18 mouse cellular contexts compared by ENCODE assay signal in genomic region chr3:89875781-89876180, GRCm38 (mm10). TPM values are rescaled to one million over a fixed set of nuclear protein-coding genes. Genes with fewer than 3 reads are reported as not detected.
"Had no signal": no experiment of that assay in that cellular context is flagged by ENCODE, and none has a peak within 500 bp of the region (broad histone marks: within the 10 kb centered on the region; RNA-seq: fewer than 3 reads in every experiment).

No protein-coding gene starts in this region.

- DNase-seq: kidney, adult 18-20 months; kidney, adult 9 months; kidney, postnatal 25 days; liver; lung, adult 2 months; lung, postnatal 14 days; lung, postnatal 4 days; midbrain, embryonic 14.5 days; right cerebral cortex, postnatal 14 days; right cerebral cortex, postnatal 4 days; thymus, postnatal 25 days had no signal

- H3K4me3 ChIP-seq: limb, embryonic 10.5 days; limb, embryonic 13.5 days; liver, embryonic 15.5 days; neural tube, embryonic 12.5 days; neural tube, embryonic 15.5 days had no signal

- H3K36me3 ChIP-seq: limb, embryonic 10.5 days; limb, embryonic 13.5 days; neural tube, embryonic 12.5 days; neural tube, embryonic 15.5 days had no signal

- H3K27ac ChIP-seq: kidney, postnatal 0 days; limb, embryonic 13.5 days; neural tube, embryonic 12.5 days; neural tube, embryonic 15.5 days had no signal

- H3K4me1 ChIP-seq: neural tube, embryonic 12.5 days; neural tube, embryonic 15.5 days had no signal

- H3K27me3 ChIP-seq: limb, embryonic 13.5 days; liver, embryonic 15.5 days; neural tube, embryonic 12.5 days; neural tube, embryonic 15.5 days had no signal

RNA-seq across cellular contexts. Expression of gene She, which starts 44.6 kb away (rescaled TPM):
- total RNA-seq: megakaryocyte-erythroid progenitor cell, adult 5-6 weeks had no signal
